Mouse (Mus musculus): ENCODE data around the gene Prop1. TPM values are rescaled to one million over a fixed set of nuclear protein-coding genes. Genes with fewer than 3 reads are reported as not detected.

Prop1 gene
- total RNA-seq, 4 experiments from 2014 or later = not detected

Other genes starting within 250 kb of the Prop1 start
- 10 to 100 TPM; 43.0 to 51.2 (median 48.0) TPM for gene Zfp354c, start 126.0 kb downstream of the Prop1 start, total RNA-seq (2022)
- gene Zfp879, start 112.2 kb downstream of the Prop1 start, total RNA-seq (2022) = 1 to 10 TPM; 3.0 to 4.7 (median 3.9) TPM
- gene Grm6, start 103.1 kb downstream of the Prop1 start, total RNA-seq (2022) = not detected
- 1 to 10 TPM; 5.4 to 7.4 (median 6.7) TPM for gene Zfp454, start 66.1 kb downstream of the Prop1 start, total RNA-seq (2022)
- 10 to 100 TPM; 18.2 to 27.4 (median 20.4) TPM for gene Zfp2, start 37.6 kb downstream of the Prop1 start, total RNA-seq (2022)
- gene Zfp354b, start 22.1 kb downstream of the Prop1 start, total RNA-seq (2022) = 1 to 10 TPM; 5.9 to 7.8 (median 6.6) TPM
- gene 4933414I15Rik, start 10.0 kb downstream of the Prop1 start, total RNA-seq (2022) = not detected
- gene Olfr1378, start 12.8 kb upstream of the Prop1 start, total RNA-seq (2022) = not detected
- not detected for gene Olfr1377, start 28.2 kb upstream of the Prop1 start, total RNA-seq (2022)
- gene Olfr51, start 49.8 kb upstream of the Prop1 start, total RNA-seq (2022) = not detected
- not detected for gene Olfr54, start 60.5 kb upstream of the Prop1 start, total RNA-seq (2022)
- not detected for gene Olfr1375, start 94.3 kb upstream of the Prop1 start, total RNA-seq (2022)
- 10 to 100 TPM in 2 of 4 experiments, 1 to 10 TPM in 2; 9.0 to 10.6 (median 10.0) TPM for gene Zfp354a, start 105.5 kb upstream of the Prop1 start, total RNA-seq (2022)

Measured in layer of hippocampus, adult 8-10 months (tissue).